ENCODE assay signal across 10 mouse cellular contexts in genomic region chr12:87026871-87027240, GRCm38 (mm10). TPM values are rescaled to one million over a fixed set of nuclear protein-coding genes. Genes with fewer than 3 reads are reported as not detected.
A peak's percentile ranks its signal among the peaks of the same experiment; 100 is the strongest.
DNase-seq lines count a peak whose midpoint lies in the region; ATAC-seq lines count a peak whose summit lies in the region.
"Had no signal": no experiment of that assay in that cellular context is flagged by ENCODE, and none has a peak within 500 bp of the region (broad histone marks: within the 10 kb centered on the region; RNA-seq: fewer than 3 reads in every experiment).

No protein-coding gene starts in this region.

- H3K4me1 ChIP-seq in kidney, embryonic 16.5 days (ENCODE audit: insufficient read depth, low read length), result peaks cover 10% of the 10 kb centered on the region; the same call in 1 of the 2 replicates
- 0 out of 2 replicates have a peak, but pooled peaks cover 4% of the 10 kb centered on the region for H3K4me1 ChIP-seq in forebrain, embryonic 11.5 days (replicated peaks; ENCODE audit: control insufficient read depth, insufficient read depth, low read length)
- H3K4me1 ChIP-seq in neural tube, embryonic 14.5 days (ENCODE audit: control insufficient read depth, insufficient read depth, low read length), result 0 out of 2 replicates have a peak, but pooled peaks cover 3% of the 10 kb centered on the region
- peaks cover 9% of the 10 kb centered on the region for H3K4me1 ChIP-seq in liver, embryonic 12.5 days

- H3K36me3 ChIP-seq in kidney, embryonic 16.5 days (ENCODE audit: insufficient read depth, low read length), result no peaks in the 10 kb centered on the region
- no peaks in the 10 kb centered on the region for H3K36me3 ChIP-seq in forebrain, embryonic 11.5 days (ENCODE audit: control insufficient read depth, insufficient read depth, low read length)
- no peaks in the 10 kb centered on the region for H3K36me3 ChIP-seq in neural tube, embryonic 14.5 days (ENCODE audit: control insufficient read depth, insufficient read depth, low read length)
- H3K36me3 ChIP-seq in liver, embryonic 12.5 days, result no peaks in the 10 kb centered on the region

- H3K4me2 ChIP-seq in kidney, embryonic 16.5 days (replicated peaks; ENCODE audit: low read depth, low read length), result peak overlapping the region; percentile 46
- H3K4me2 ChIP-seq in forebrain, embryonic 11.5 days (ENCODE audit: low read depth, low read length, severe bottlenecking), result peak overlapping the region; percentile 65
- peak overlapping the region; percentile 76 for H3K4me2 ChIP-seq in neural tube, embryonic 14.5 days (ENCODE audit: low read depth, low read length)
- no peak overlapping the region for H3K4me2 ChIP-seq in liver, embryonic 12.5 days

- peak overlapping the region; percentile 20 for H3K4me3 ChIP-seq in kidney, embryonic 16.5 days (ENCODE audit: low read length)
- H3K4me3 ChIP-seq in forebrain, embryonic 11.5 days (ENCODE audit: low read depth, low read length), result peak overlapping the region; percentile 28
- peak overlapping the region; percentile 49 for H3K4me3 ChIP-seq in neural tube, embryonic 14.5 days (ENCODE audit: low read depth, low read length)
- no peak overlapping the region for H3K4me3 ChIP-seq in liver, embryonic 12.5 days

- H3K9me3 ChIP-seq in kidney, embryonic 16.5 days (ENCODE audit: low read length), result no peaks in the 10 kb centered on the region
- no peaks in the 10 kb centered on the region for H3K9me3 ChIP-seq in forebrain, embryonic 11.5 days (ENCODE audit: control insufficient read depth, low read length)
- no peaks in the 10 kb centered on the region for H3K9me3 ChIP-seq in neural tube, embryonic 14.5 days (ENCODE audit: control insufficient read depth, low read length)
- H3K9me3 ChIP-seq in liver, embryonic 12.5 days (replicated peaks), result no peaks in the 10 kb centered on the region

- ATAC-seq in kidney, embryonic 16.5 days (ENCODE audit: low FRiP score, low TSS enrichment), result no peak
- no peak for ATAC-seq in forebrain, embryonic 11.5 days (replicated peaks; ENCODE audit: low FRiP score)
- ATAC-seq in neural tube, embryonic 14.5 days (ENCODE audit: low read depth), result no peak
- no peak for ATAC-seq in liver, embryonic 12.5 days

- WGBS in kidney, embryonic 16.5 days, result 14% methylated on average over 8 of the region's 8 CpGs
- WGBS in forebrain, embryonic 11.5 days, result 7% methylated on average over 8 of the region's 8 CpGs
- 15% methylated on average over 8 of the region's 8 CpGs for WGBS in neural tube, embryonic 14.5 days
- WGBS in liver, embryonic 12.5 days (ENCODE audit: insufficient replicate concordance), result 23% methylated on average over 8 of the region's 8 CpGs

- DNase-seq in kidney, postnatal 36 days, result no peak
- DNase-seq in forebrain, embryonic 11.5 days (ENCODE audit: low spot score), result no peak
- DNase-seq in induced T-regulatory cell, adult 2 months (ENCODE audit: low read depth), result peak; percentile 3
- no peak for DNase-seq in liver
- no peak for DNase-seq in gastrocnemius, postnatal 10 days

- no peak overlapping the region for H3K27ac ChIP-seq in kidney, embryonic 16.5 days (ENCODE audit: low read length)
- H3K27ac ChIP-seq in forebrain, embryonic 11.5 days (ENCODE audit: low read depth, low read length), result no peak overlapping the region
- H3K27ac ChIP-seq in neural tube, embryonic 14.5 days (ENCODE audit: low read depth, low read length), result peak overlapping the region; percentile 78
- H3K27ac ChIP-seq in liver, embryonic 12.5 days, result no peak overlapping the region
- H3K27ac ChIP-seq: macrophage had no signal

- H3K9ac ChIP-seq in kidney, embryonic 16.5 days (replicated peaks; ENCODE audit: low read length), result no peak overlapping the region
- H3K9ac ChIP-seq in forebrain, embryonic 11.5 days (ENCODE audit: low read length), result peak overlapping the region; percentile 43
- H3K9ac ChIP-seq in neural tube, embryonic 14.5 days (replicated peaks; ENCODE audit: low read depth, low read length), result peak overlapping the region; percentile 69
- no peak overlapping the region for H3K9ac ChIP-seq in liver, embryonic 12.5 days

- H3K27me3 ChIP-seq in kidney, embryonic 16.5 days (ENCODE audit: insufficient read depth, low read length), result peaks cover 20% of the 10 kb centered on the region
- H3K27me3 ChIP-seq in forebrain, embryonic 11.5 days (ENCODE audit: control insufficient read depth, insufficient read depth, low read length), result peaks cover 5% of the 10 kb centered on the region; the same call in 1 of the 2 replicates
- no peaks in the 10 kb centered on the region for H3K27me3 ChIP-seq in neural tube, embryonic 14.5 days (ENCODE audit: control insufficient read depth, insufficient read depth, low read length)
- H3K27me3 ChIP-seq in liver, embryonic 12.5 days (replicated peaks), result peaks cover 70% of the 10 kb centered on the region

RNA-seq across cellular contexts. Expression of gene Tmem63c, which starts 5.7 kb away (rescaled TPM):
- polyA plus RNA-seq in kidney, embryonic 16.5 days (2015; fragmentation: Nextera tagmentation; extraction: Ambion mirVana), result 0.04 and 0.30 TPM in 2 replicates
- polyA plus RNA-seq in forebrain, embryonic 11.5 days (2014; fragmentation: Nextera tagmentation; extraction: Ambion mirVana), result 0.25 and 0.32 TPM in 2 replicates
- polyA plus RNA-seq in neural tube, embryonic 14.5 days (2014; fragmentation: Nextera tagmentation; extraction: Ambion mirVana), result 10.7 and 15.8 TPM in 2 replicates
- under 1 TPM; 0.23 to 0.29 TPM for total RNA-seq in gastrocnemius, postnatal 10 days (2021)
- polyA plus RNA-seq in liver, embryonic 12.5 days (2016; fragmentation: Nextera tagmentation; extraction: Ambion mirVana), result not detected in 2 replicates
- polyA plus RNA-seq: macrophage had no signal

RNA-seq across cellular contexts. Expression of gene Zdhhc22, which starts 36.6 kb away (rescaled TPM):
- polyA plus RNA-seq in kidney, embryonic 16.5 days (2015; fragmentation: Nextera tagmentation; extraction: Ambion mirVana), result 0.14 TPM in 1 of 2 replicates, not detected in the other
- 0.15 and 0.17 TPM in 2 replicates for polyA plus RNA-seq in forebrain, embryonic 11.5 days (2014; fragmentation: Nextera tagmentation; extraction: Ambion mirVana)
- polyA plus RNA-seq in neural tube, embryonic 14.5 days (2014; fragmentation: Nextera tagmentation; extraction: Ambion mirVana), result 10.3 and 20.5 TPM in 2 replicates
- not detected for total RNA-seq in gastrocnemius, postnatal 10 days (2021)
- not detected in 2 replicates for polyA plus RNA-seq in liver, embryonic 12.5 days (2016; fragmentation: Nextera tagmentation; extraction: Ambion mirVana)
- total RNA-seq: heart, postnatal 10 days had no signal
- polyA plus RNA-seq: macrophage had no signal

Comparison
In these comparisons a context has a peak if more than half of its experiments do, and no peak if none do; other contexts are left out.
1. H3K9ac ChIP-seq: peak in forebrain, embryonic 11.5 days (single experiment) and neural tube, embryonic 14.5 days (single experiment); none in kidney, embryonic 16.5 days (single experiment) and liver, embryonic 12.5 days (single experiment).